Mouse (Mus musculus) limb, embryonic 13.5 days (tissue): ENCODE results near the gene Fyb. TPM values are rescaled to one million over a fixed set of nuclear protein-coding genes. Genes with fewer than 3 reads are reported as not detected.

ENCODE experiments used
- ATAC-seq: fragments of 200-750 bp; cut with Nextera tagmentation; 2 replicates; pipeline ENCODE4 v1.8.0; 2017; ENCODE audit warnings: low read depth, moderate number of reproducible peaks, moderate TSS enrichment; ENCODE audit not compliant: low FRiP score
- H3K27ac ChIP-seq: fragments of 300-500 bp; sonication (generic); 2 replicates; pipeline ENCODE4 v1.5.1; 2015; ENCODE audit warnings: inconsistent platforms, mild to moderate bottlenecking, moderate library complexity
- H3K27me3 ChIP-seq: fragments of 300-500 bp; sonication (generic); 2 replicates; pipeline ENCODE4 v1.6.1; 2015; ENCODE audit warnings: mild to moderate bottlenecking, inconsistent platforms
- H3K36me3 ChIP-seq: fragments of 300-500 bp; sonication (generic); 2 replicates; pipeline ENCODE4 v1.6.1; 2015; ENCODE audit warnings: inconsistent platforms, mild to moderate bottlenecking, moderate library complexity
- H3K4me1 ChIP-seq: fragments of 300-500 bp; sonication (generic); 2 replicates; pipeline ENCODE4 v1.6.1; 2015; ENCODE audit warnings: inconsistent platforms
- H3K4me2 ChIP-seq: fragments of 300-500 bp; sonication (generic); replicated peaks from 2 replicates; pipeline ENCODE4 v1.6.1; 2015; ENCODE audit warnings: inconsistent platforms, mild to moderate bottlenecking, moderate library complexity
- H3K4me3 ChIP-seq: fragments of 300-500 bp; sonication (generic); 2 replicates; pipeline ENCODE4 v1.5.1; 2015; ENCODE audit warnings: moderate library complexity, mild to moderate bottlenecking, inconsistent platforms
- H3K9ac ChIP-seq: fragments of 300-500 bp; sonication (generic); 2 replicates; pipeline ENCODE4 v1.6.1; 2015; ENCODE audit warnings: mild to moderate bottlenecking, inconsistent platforms
- H3K9me3 ChIP-seq: fragments of 300-500 bp; sonication (generic); 2 replicates; pipeline ENCODE4 v1.6.1; 2016; ENCODE audit warnings: inconsistent platforms
- WGBS: fragments of 180-500 bp; shearing (Covaris S2); methylation state at CpG from one replicate; pipeline ENCODE4 v1.1.7; 2015; 5-methylcytosine and 5-hydroxymethylcytosine counted together
- polyA plus RNA-seq: library from polyadenylated mRNA; unstranded; fragments of >200 nt; fragmentation: Nextera tagmentation; extraction: Ambion mirVana; gene quantifications from 2 replicates; pipeline ENCODE4 v1.2.1, GENCODE M21; 2015

The Fyb gene
- polyA plus RNA-seq, 1 experiment from 2014 or later, result 6.1 TPM

DNA sequence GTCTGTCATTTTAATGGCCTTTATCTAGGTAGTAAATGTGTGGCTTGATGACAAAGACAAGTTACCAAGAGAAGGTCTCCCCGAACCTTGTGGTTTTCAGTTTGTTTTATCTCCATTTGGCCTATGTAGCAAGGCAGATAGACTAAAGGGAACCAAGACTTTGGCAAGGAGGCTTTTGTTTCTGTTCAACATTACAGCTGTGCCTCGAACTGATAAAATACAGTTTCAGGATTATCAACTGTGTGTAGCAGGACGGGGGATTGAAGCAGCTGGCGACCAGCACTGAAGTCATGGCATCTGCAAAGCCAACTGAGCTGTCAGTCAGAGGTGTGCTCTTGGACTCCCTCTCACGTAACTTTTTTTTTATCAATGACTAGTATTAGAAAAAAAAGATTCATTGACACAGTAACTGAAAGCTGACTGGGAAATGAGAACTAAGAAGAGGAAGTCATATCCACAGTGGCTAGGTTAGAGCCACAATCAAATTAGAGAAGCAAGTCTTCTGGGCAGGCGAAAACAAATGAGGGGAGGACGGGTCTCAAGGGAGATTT lies 182.8 kb downstream of the Fyb start:
- WGBS, result 36% methylated on average over 7 of the region's 7 CpGs
- H3K4me1 ChIP-seq, result peaks cover 12% of the 10 kb centered on the region

DNA sequence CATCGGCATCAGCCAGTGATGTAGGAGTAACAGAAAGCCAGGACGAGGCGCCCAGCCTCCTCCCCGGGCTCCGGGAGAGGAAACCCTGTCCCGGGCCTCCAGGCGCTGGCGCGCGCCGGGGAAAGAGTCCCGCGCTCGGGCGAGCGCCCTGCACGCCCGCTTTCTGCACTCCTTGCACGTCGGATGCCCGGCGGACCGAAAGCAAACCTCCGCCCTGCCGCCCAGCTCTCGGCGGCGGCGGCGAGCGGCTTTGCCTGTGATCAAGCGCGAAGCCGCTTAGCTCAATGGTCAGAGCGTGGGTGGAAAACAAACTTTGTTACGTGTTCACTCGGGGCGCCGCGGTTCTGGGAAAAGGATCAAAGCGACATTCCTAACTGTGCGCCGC lies 184.9 kb downstream of the Fyb start:
- no peaks in the 10 kb centered on the region for H3K9me3 ChIP-seq
- H3K4me2 ChIP-seq, result peak overlapping the region; percentile 94
- no peaks in the 10 kb centered on the region for H3K36me3 ChIP-seq
- ATAC-seq, result peak; percentile 64
- WGBS, result under 1% methylated on average over 43 of the region's 43 CpGs
- peak overlapping the region; percentile 94 for H3K9ac ChIP-seq
- H3K4me3 ChIP-seq, result peak overlapping the region; percentile 90
- peaks cover 26% of the 10 kb centered on the region for H3K27me3 ChIP-seq
- H3K4me1 ChIP-seq, result peaks cover 23% of the 10 kb centered on the region
- H3K27ac ChIP-seq, result peak overlapping the region; percentile 92

More for the DNA sequence above, 182.8 kb downstream of the Fyb start:
- no peaks in the 10 kb centered on the region for H3K9me3 ChIP-seq
- ATAC-seq, result no peak
- peaks cover 26% of the 10 kb centered on the region for H3K27me3 ChIP-seq
- no peak overlapping the region for H3K9ac ChIP-seq
- H3K4me3 ChIP-seq, result no peak overlapping the region
- no peaks in the 10 kb centered on the region for H3K36me3 ChIP-seq
- H3K4me2 ChIP-seq, result no peak overlapping the region
- H3K27ac ChIP-seq, result no peak overlapping the region

DNA sequence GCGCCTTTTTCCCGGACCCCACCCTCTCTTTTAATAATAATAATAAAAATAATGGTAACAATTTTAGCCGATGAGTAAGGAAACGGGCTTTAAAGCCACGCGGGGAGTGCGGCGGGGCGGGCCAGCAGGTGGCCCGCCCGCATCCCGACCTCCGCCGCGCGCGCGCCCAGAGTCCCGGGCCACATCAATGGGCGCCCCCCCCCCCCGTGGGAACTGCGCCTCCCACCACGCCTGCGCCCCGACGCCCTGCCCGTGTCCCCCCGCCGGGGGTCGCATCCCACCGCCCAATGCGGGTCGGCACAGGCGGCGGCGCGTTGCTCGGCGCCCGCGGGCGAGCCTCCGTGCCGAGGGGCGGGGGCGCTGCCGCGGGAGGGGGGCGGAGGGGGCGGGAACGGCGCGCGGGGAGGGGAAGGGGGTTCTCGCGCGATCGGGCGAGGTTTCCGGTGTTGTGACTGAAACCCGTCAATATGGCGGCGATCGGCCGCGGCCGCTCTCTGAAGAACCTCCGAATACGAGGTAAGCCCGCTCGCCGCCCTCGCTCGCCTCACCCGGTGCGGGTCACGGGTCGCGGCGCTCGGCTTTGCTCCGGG lies 185.4 kb downstream of the Fyb start, which contains the start of gene Rictor:
Rictor (plus strand) TSS at position 444 of the 590 bp plus-strand sequence.
- WGBS, result under 1% methylated on average over 58 of the region's 82 CpGs

DNA sequence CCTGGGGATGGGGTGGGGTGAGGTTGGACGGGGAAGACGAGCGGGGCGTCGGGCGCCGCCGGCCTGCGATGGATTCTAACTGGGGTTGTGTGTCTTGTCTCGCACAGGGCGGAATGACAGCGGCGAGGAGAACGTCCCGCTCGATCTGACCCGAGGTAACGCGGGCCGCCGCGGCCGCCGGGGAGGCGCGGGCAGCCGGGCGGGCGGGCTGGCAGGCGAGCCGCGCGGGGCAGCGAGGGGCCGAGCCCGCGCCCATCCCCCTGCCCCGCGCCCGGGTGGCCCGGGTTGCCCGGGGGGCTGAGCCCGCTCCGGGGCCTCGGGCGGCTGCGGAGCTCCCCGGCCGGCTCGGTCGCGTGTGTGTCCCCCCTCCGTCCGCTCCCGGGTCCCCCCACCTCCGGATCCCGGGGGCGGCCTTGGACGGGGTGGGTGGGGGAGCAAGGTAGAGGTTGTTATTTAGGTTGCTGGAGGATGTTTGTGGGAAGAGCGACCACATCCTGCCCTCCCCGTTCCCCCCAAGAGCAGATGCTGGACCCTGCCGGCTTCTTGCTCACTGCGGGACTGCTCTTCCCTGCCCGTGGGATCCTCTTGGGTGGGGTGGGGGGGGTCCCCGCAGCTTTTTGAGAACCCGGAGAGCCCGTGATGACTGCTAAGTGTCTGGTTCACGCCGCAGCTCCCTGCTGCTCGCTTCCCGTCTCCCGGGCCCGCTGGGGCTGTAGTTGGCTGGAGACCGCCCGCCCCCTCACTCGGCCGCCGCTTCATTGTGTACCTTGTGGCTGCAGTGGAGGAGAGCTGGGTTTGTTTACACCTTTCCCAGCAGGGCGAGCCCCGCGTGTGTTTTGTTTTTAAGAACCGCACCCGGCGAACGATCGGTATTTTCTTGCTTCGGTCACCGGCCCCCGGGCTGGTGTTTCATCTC lies 186.1 kb downstream of the Fyb start:
- Histone ChIP-seq H3K27ac (peak overlapping the region; percentile 92), H3K4me1 (peaks cover 36% of the 10 kb centered on the region), H3K9ac (peak overlapping the region; percentile 94), H3K9me3 (no peaks in the 10 kb centered on the region), H3K27me3 (peaks cover 19% of the 10 kb centered on the region), H3K4me2 (peak overlapping the region; percentile 94), H3K36me3 (no peaks in the 10 kb centered on the region), H3K4me3 (peak overlapping the region; percentile 90)
- WGBS, result under 1% methylated on average over 72 of the region's 89 CpGs
- ATAC-seq, result peak; percentile 67

More for the DNA sequence above, 185.4 kb downstream of the Fyb start, which contains the start of gene Rictor:
- Histone ChIP-seq H3K4me2 (peak within 1 kb of the TSS; percentile 94), H3K4me1 (peaks cover 28% of the 10 kb centered on the region), H3K27me3 (peaks cover 21% of the 10 kb centered on the region), H3K36me3 (no peaks in the 10 kb centered on the region), H3K9ac (peak within 1 kb of the TSS; percentile 94), H3K4me3 (peak within 1 kb of the TSS; percentile 90), H3K9me3 (no peaks in the 10 kb centered on the region), H3K27ac (peak within 1 kb of the TSS; percentile 92)
- ATAC-seq, result peak; percentile 85

DNA sequence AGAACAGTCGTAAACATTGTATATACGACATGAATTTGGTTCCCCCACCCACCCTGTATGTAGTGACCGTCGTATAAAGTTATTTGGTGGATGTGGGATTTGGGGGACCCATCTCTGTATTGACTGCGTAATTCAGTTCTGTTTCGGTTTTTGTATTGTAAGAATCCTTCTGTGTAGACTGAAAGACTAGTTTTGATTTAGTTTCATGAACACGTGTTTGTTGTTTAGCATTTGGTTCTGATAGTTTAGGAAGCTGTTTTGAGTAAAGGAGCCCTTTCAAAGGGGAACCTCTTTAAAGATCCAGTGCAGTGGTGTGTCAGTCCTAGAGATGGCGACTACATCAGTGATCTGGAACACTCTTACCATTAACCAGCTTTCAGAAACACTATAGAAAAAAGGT lies 187.0 kb downstream of the Fyb start:
- peaks cover 16% of the 10 kb centered on the region for H3K27me3 ChIP-seq
- H3K4me1 ChIP-seq, result peaks cover 44% of the 10 kb centered on the region
- peak overlapping the region; percentile 90 for H3K4me3 ChIP-seq
- no peaks in the 10 kb centered on the region for H3K9me3 ChIP-seq
- no peak for ATAC-seq
- H3K27ac ChIP-seq, result no peak overlapping the region
- H3K36me3 ChIP-seq, result no peaks in the 10 kb centered on the region
- H3K9ac ChIP-seq, result peak overlapping the region; percentile 94
- peak overlapping the region; percentile 94 for H3K4me2 ChIP-seq
- WGBS, result 17% methylated on average over 8 of the region's 8 CpGs

DNA sequence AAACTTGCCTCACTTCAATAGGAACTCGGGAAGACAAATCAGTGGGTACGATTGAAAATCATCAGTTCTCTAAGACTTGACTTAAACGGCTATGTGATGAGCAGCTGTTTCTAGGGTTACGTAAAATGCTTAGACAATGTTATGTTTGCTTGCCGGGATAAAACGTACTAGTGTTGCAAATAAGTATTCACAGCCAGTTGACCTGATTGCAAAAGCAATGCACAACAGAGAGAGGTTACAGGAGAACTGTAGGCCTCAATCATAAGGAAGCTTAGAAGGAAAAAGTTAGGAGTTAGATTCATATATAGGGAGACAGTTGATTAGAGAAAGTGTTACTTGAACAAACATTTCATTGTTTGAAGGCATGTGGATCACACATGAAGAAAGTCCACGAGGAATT lies 187.7 kb downstream of the Fyb start:
- peaks cover 14% of the 10 kb centered on the region for H3K27me3 ChIP-seq
- no peak for ATAC-seq
- H3K4me2 ChIP-seq, result peak overlapping the region; percentile 94
- no peak overlapping the region for H3K4me3 ChIP-seq
- no peak overlapping the region for H3K27ac ChIP-seq
- H3K9me3 ChIP-seq, result no peaks in the 10 kb centered on the region
- 76% methylated on average over 7 of the region's 7 CpGs for WGBS
- H3K36me3 ChIP-seq, result no peaks in the 10 kb centered on the region
- H3K4me1 ChIP-seq, result peaks cover 49% of the 10 kb centered on the region
- H3K9ac ChIP-seq, result no peak overlapping the region

DNA sequence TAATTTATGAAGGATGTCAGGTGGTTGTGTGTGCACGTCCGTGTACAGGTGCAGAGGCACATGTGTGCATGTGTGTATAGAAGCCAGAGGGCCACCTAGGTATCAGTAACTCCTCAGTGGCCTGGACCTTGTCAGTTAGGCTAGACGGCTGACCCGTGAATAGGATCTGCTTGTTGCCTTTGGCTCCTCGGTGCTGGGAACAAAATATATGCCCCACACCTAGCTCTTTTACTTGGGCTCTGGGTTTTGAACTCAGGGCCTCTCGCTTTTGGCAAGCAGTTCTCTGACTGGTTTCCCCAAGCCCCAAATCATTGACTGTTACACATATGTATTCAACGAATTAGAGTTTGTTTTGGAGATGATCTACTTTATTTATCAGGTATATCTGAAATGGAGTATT lies 188.6 kb downstream of the Fyb start:
- Histone ChIP-seq H3K4me3 (no peak overlapping the region), H3K4me2 (no peak overlapping the region), H3K27me3 (peaks cover 5% of the 10 kb centered on the region), H3K9me3 (no peaks in the 10 kb centered on the region), H3K4me1 (peaks cover 49% of the 10 kb centered on the region), H3K9ac (no peak overlapping the region), H3K36me3 (no peaks in the 10 kb centered on the region), H3K27ac (no peak overlapping the region)
- ATAC-seq, result no peak
- WGBS, result 75% methylated on average over 7 of the region's 7 CpGs

Other genes with a start within 250 kb of the Fyb start
- gene Dab2, start 223.1 kb upstream of the Fyb start, polyA plus RNA-seq, result 78.4 and 92.0 TPM in 2 replicates
- not detected in 2 replicates for gene C9, start 77.5 kb upstream of the Fyb start, polyA plus RNA-seq
- 50.1 and 51.1 TPM in 2 replicates for gene Rictor, start 185.5 kb downstream of the Fyb start, polyA plus RNA-seq